Mouse (Mus musculus): ENCODE results near the gene Rhox10.
"Not testable (repeated sequence)": the region's sequence is repeated elsewhere in the genome, so short reads cannot be mapped to it uniquely, and the experiment has no call there.

The Rhox10 gene

DNA sequence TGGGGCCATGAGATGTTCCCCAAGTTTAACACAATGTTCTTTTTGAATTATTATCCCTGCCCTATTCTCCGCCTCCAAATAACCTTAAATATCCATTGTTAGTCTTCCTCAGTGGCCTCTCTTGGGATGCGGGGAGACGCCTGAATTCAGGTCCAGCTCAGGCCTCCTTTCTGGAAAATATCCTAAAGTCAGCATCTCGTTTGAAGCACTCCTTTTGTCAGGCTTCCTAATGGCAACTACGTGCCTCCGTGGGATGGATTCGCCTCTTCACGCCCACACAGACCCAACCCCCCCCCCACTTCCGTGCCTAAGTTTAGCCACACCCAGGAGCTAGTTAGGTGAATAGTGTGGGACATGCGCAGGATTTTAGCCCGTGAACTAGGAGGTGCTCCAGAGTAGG is at the start of gene Rhox10:
TSS of gene Rhox10 (plus strand) at position 301 of the 400 bp plus-strand sequence.
- DNase-seq: no peak

DNA sequence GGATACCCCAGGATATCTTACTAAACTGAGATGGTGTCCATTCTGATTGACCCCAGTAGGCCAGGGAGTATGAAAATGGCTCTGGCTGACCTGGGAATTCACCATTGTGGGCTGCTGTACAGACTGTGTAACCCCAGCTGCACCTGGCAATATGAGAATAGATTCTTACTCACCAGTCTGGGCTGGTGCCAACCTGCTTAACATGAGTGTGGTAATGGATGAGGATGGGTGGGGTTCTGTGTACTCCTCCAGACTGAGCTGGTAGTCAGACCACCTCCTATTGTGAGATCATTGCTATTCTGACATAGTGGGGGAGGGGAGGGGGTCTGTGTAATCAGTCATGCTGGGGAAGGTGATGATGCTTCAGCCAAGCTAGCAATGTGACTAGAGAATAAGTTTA is 47.7 kb upstream of the Rhox10 start, which contains the start of gene Btg1-ps1:
TSS of gene Btg1-ps1 (minus strand) at position 219 of the 400 bp plus-strand sequence.
- DNase-seq: not testable (repeated sequence)

DNA sequence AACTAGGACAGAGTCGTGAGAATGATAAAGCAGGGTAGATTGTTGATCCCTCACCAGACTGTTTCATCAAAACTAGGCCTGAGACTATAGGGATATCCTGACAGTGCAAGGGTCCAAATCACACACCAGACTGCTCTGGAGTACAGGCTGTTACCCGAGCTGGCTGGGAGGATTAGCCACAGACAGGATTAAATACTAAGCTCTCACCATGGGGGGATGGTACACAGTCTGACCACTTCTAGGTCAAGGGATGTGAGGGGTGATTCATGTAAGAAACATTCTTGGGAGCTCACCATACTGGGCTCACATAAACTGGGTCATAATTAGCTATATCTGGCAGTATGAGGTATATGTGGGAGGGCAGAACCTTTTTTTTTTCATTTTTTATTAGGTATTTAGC is 32.4 kb upstream of the Rhox10 start:
- no peak for DNase-seq

DNA sequence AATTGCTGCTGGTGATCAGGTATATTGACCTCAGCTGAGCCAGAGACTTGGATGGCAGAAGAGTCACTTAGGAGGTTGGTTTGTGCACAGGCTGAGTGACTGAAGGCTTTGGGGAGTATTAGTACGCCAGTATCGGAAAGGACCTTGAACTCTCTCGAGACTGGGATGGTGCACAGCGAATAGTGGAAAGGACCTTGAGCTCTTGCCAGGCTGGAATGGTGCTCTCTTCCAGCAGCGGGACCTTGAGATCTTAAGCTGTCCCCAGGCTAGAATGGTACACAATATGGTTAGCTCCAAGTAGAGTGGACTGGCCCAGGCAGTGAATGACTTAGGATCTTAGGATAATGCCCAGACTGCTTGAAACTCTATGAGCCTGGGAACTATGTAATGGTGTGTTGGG is 26.6 kb upstream of the Rhox10 start:
- no peak for DNase-seq

DNA sequence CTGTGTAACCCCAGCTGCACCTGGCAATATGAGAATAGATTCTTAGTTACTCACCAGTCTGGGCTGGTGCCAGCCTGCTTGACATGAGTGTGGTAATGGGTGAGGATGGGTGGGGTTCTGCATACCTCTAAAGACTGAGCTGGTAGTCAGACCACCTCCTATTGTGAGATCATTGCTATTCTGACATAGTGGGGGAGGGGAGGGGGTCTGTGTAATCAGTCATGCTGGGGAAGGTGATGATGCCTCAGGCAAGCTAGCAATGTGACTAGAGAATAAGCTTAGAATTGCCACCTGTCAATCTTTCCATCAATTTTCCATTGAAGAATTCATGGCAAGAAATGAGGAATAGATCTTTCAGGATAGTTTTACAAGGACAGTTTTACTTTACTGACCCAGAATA is 23.3 kb upstream of the Rhox10 start, which contains the start of gene Btg1-ps2:
TSS of gene Btg1-ps2 (minus strand) at position 101 of the 400 bp plus-strand sequence.
- DNase-seq: not testable (repeated sequence)

DNA sequence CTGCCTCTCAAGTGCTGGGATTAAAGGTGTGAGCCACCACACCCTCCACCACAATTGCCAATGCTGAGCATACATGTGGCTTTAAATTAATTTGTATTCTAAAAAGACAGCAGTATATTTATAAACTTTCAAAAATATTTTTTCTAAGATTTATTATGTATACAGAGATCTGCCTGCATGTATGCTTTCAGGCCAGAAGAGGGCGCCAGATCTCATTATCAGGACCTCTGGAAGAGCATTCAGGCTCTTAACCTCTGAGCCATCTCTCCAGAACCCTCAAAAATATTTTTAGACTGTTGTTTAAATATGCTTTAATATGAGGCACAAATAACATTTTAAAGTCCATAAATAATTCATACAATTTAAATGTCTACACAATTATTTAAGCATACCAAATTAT is 4.7 kb upstream of the Rhox10 start:
- no peak for DNase-seq

DNA sequence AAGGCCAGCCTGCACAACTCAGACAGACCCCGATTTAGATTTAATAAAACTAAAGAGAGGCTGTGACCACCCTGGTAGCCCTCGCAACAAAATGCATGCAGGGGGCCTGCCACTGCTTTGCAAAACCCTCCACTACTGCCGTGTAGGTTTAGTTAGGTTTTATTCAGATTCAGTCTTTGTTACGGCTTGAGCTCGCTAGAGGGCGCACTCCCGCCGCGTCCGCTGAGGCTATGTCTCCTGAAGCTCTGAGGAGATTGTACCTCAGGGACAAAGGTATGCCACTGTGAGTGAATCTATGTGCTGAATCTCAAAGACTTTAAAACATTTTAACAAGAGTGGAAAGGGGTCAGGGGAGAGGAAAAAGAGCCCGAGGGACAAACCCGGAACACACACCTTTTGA is 18.0 kb downstream of the Rhox10 start:
- DNase-seq: no peak

DNA sequence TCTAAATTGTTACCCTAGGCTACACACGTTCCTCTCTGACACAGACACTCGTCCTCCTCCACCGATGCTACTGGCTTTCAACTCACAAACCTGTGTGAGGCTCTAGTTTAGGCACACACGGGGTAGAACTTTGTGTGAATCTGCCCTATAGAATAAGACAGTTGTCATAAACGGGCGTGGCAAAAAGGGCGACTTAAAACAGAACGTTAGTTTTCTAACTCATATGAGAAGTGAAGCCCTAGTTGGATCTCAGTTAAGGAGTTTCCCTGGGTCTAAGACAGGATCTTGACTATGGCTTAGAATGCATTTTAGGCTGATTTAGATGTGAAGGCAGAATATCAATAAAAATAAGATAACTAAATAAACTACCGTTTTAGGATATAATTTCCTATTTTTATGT is 18.8 kb downstream of the Rhox10 start, which contains the start of gene Rhox11:
TSS of gene Rhox11 (minus strand) at position 101 of the 400 bp plus-strand sequence.
- no peak for DNase-seq

DNA sequence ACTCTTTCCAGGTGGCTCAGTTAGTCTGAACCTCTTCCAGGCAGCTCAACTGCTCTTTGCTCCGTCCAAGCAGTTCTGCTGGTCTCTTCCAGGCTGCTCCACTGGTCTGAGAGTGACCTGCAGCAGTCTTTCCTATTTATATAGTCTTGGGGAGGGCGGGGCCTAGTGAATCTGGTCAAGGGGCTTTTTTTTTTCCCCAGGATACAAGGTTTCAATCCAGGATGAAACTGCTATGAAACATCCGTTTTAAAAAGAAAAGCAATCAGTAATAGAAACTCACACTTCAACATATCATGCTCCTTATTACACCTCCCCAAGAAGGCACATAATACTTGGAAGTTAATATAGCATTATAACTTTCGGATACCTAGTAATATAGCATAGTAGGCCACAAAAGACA is 44.5 kb downstream of the Rhox10 start, which contains the start of gene Rhox12:
TSS of gene Rhox12 (minus strand) at position 101 of the 400 bp plus-strand sequence.
- DNase-seq: no peak

DNA sequence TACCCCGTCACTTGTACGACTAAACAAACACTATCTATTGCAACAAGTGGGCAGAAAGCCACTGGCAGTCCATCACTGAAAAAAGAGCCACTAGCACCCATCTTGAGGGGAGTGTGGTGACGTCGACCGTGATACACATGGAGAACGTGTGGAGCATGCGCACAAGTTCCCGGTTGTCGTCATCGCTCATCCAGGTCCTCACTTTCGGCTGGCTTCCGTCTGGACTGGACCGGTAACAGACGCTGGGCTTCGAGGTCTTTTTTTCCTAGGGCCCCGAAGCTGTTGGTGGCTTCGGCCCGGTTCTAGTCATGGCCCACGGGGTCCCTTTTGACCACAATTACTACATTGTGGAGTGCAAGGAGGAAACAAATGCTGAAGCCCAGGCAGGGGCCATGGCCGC is 54.7 kb downstream of the Rhox10 start, which contains the start of gene Rhox13:
TSS of gene Rhox13 (plus strand) at position 238 of the 400 bp plus-strand sequence.
- DNase-seq: no peak

All from thymus, adult 18-20 months (tissue).